Mouse (Mus musculus): Measurements from ENCODE around the gene AB124611. TPM values are rescaled to one million over a fixed set of nuclear protein-coding genes. Genes with fewer than 3 reads are reported as not detected.
"Not testable (repeated sequence)": the region's sequence is repeated elsewhere in the genome, so short reads cannot be mapped to it uniquely, and the experiment has no call there.

Gene AB124611
- polyA plus RNA-seq, 1 experiment from 2014 or later: 4.3 TPM

GRCm38 (mm10) chr9:21527917-21528324 is 1.9 kb downstream of the AB124611 start:
- H3K4me3 ChIP-seq (ENCODE audit: low read depth, low read length): no peak overlapping the region
- H3K9me3 ChIP-seq (ENCODE audit: control insufficient read depth, low read length): no peaks in the 10 kb centered on the region
- H3K4me2 ChIP-seq: no peak overlapping the region
- H3K27me3 ChIP-seq (replicated peaks; ENCODE audit: control insufficient read depth, insufficient read depth, low read length): no peaks in the 10 kb centered on the region
- H3K9ac ChIP-seq (ENCODE audit: low read depth, low read length): no peak overlapping the region
- H3K36me3 ChIP-seq (ENCODE audit: control insufficient read depth, insufficient read depth, low read length): no peaks in the 10 kb centered on the region
- H3K4me1 ChIP-seq (replicated peaks; ENCODE audit: control insufficient read depth, insufficient read depth, low read length): 0 out of 2 replicates have a peak, but pooled peaks cover 3% of the 10 kb centered on the region
- DNase-seq (ENCODE audit: low spot score) (no peak), ATAC-seq (replicated peaks; ENCODE audit: low FRiP score) (peak; percentile 18)
- WGBS: 30% methylated on average over 1 of the region's 1 CpGs
- H3K27ac ChIP-seq (ENCODE audit: low read depth, low read length): 0 out of 2 replicates have a peak overlapping the region, but pooled peaks have one; percentile 25

GRCm38 (mm10) chr9:21536501-21536900 is 10.5 kb downstream of the AB124611 start:
- Histone ChIP-seq H3K9me3 (ENCODE audit: control insufficient read depth, low read length) (no peaks in the 10 kb centered on the region), H3K4me3 (ENCODE audit: low read depth, low read length) (no peak overlapping the region), H3K4me1 (replicated peaks; ENCODE audit: control insufficient read depth, insufficient read depth, low read length) (peaks cover 6% of the 10 kb centered on the region), H3K27me3 (replicated peaks; ENCODE audit: control insufficient read depth, insufficient read depth, low read length) (no peaks in the 10 kb centered on the region), H3K36me3 (ENCODE audit: control insufficient read depth, insufficient read depth, low read length) (no peaks in the 10 kb centered on the region), H3K9ac (ENCODE audit: low read depth, low read length) (no peak overlapping the region), H3K27ac (ENCODE audit: low read depth, low read length) (no peak overlapping the region), H3K4me2 (no peak overlapping the region)
- DNase-seq (ENCODE audit: low spot score) (no peak), ATAC-seq (replicated peaks; ENCODE audit: low FRiP score) (no peak)
- 83% methylated on average over 14 of the region's 14 CpGs for WGBS

GRCm38 (mm10) chr9:21537009-21537408 is 11.0 kb downstream of the AB124611 start:
- Histone ChIP-seq H3K27me3 (replicated peaks; ENCODE audit: control insufficient read depth, insufficient read depth, low read length) (no peaks in the 10 kb centered on the region), H3K4me1 (replicated peaks; ENCODE audit: control insufficient read depth, insufficient read depth, low read length) (peaks cover 6% of the 10 kb centered on the region), H3K4me2 (no peak overlapping the region), H3K9ac (ENCODE audit: low read depth, low read length) (no peak overlapping the region), H3K4me3 (ENCODE audit: low read depth, low read length) (no peak overlapping the region), H3K36me3 (ENCODE audit: control insufficient read depth, insufficient read depth, low read length) (no peaks in the 10 kb centered on the region), H3K9me3 (ENCODE audit: control insufficient read depth, low read length) (no peaks in the 10 kb centered on the region), H3K27ac (ENCODE audit: low read depth, low read length) (no peak overlapping the region)
- WGBS: 70% methylated on average over 4 of the region's 4 CpGs
- ATAC-seq (replicated peaks; ENCODE audit: low FRiP score): no peak
- no peak for DNase-seq (ENCODE audit: low spot score)

- Histone ChIP-seq H3K4me1 (replicated peaks; ENCODE audit: control insufficient read depth, insufficient read depth, low read length) (peaks cover 6% of the 10 kb centered on the region), H3K36me3 (ENCODE audit: control insufficient read depth, insufficient read depth, low read length) (no peaks in the 10 kb centered on the region), H3K4me2 (no peak overlapping the region), H3K9me3 (ENCODE audit: control insufficient read depth, low read length) (no peaks in the 10 kb centered on the region), H3K9ac (ENCODE audit: low read depth, low read length) (no peak overlapping the region; the same call in 1 of the 2 replicates), H3K4me3 (ENCODE audit: low read depth, low read length) (no peak overlapping the region), H3K27me3 (replicated peaks; ENCODE audit: control insufficient read depth, insufficient read depth, low read length) (no peaks in the 10 kb centered on the region), H3K27ac (ENCODE audit: low read depth, low read length) (no peak overlapping the region)
- DNase-seq (ENCODE audit: low spot score) (no peak), ATAC-seq (replicated peaks; ENCODE audit: low FRiP score) (no peak)
- WGBS: 62% methylated on average over 7 of the region's 7 CpGs
Observed at GRCm38 (mm10) chr9:21539981-21540753, 14.2 kb downstream of the AB124611 start.

- H3K9me3 ChIP-seq (ENCODE audit: control insufficient read depth, low read length); H3K4me3 ChIP-seq (ENCODE audit: low read depth, low read length); H3K4me2 ChIP-seq; H3K4me1 ChIP-seq (replicated peaks; ENCODE audit: control insufficient read depth, insufficient read depth, low read length); ATAC-seq (replicated peaks; ENCODE audit: low FRiP score); H3K27me3 ChIP-seq (replicated peaks; ENCODE audit: control insufficient read depth, insufficient read depth, low read length); H3K9ac ChIP-seq (ENCODE audit: low read depth, low read length); H3K27ac ChIP-seq (ENCODE audit: low read depth, low read length); H3K36me3 ChIP-seq (ENCODE audit: control insufficient read depth, insufficient read depth, low read length); DNase-seq (ENCODE audit: low spot score): not testable (repeated sequence)
- WGBS: 83% methylated on average over 2 of the region's 2 CpGs
Observed at GRCm38 (mm10) chr9:21542001-21542400, 16.0 kb downstream of the AB124611 start.

- no peak for DNase-seq (ENCODE audit: low spot score)
- H3K27ac ChIP-seq (ENCODE audit: low read depth, low read length): peak overlapping the region; percentile 81
- peak overlapping the region; percentile 88 for H3K4me3 ChIP-seq (ENCODE audit: low read depth, low read length)
- no peaks in the 10 kb centered on the region for H3K27me3 ChIP-seq (replicated peaks; ENCODE audit: control insufficient read depth, insufficient read depth, low read length)
- H3K36me3 ChIP-seq (ENCODE audit: control insufficient read depth, insufficient read depth, low read length): no peaks in the 10 kb centered on the region; the same call in 1 of the 2 replicates
- H3K9ac ChIP-seq (ENCODE audit: low read depth, low read length): peak overlapping the region; percentile 59
- peak overlapping the region; percentile 64 for H3K4me2 ChIP-seq
- no peaks in the 10 kb centered on the region for H3K9me3 ChIP-seq (ENCODE audit: control insufficient read depth, low read length)
- WGBS: 16% methylated on average over 9 of the region's 9 CpGs
- peak; percentile 75 for ATAC-seq (replicated peaks; ENCODE audit: low FRiP score)
- H3K4me1 ChIP-seq (replicated peaks; ENCODE audit: control insufficient read depth, insufficient read depth, low read length): peaks cover 11% of the 10 kb centered on the region
Observed at GRCm38 (mm10) chr9:21545351-21545915, 19.5 kb downstream of the AB124611 start.

GRCm38 (mm10) chr9:21545916-21546788 is 20.2 kb downstream of the AB124611 start:
- WGBS: under 1% methylated on average over 67 of the region's 67 CpGs
- ATAC-seq (replicated peaks; ENCODE audit: low FRiP score): peak; percentile 91
- no peaks in the 10 kb centered on the region for H3K9me3 ChIP-seq (ENCODE audit: control insufficient read depth, low read length)

GRCm38 (mm10) chr9:21546789-21547074 is 20.8 kb downstream of the AB124611 start, which contains the start of gene Carm1:
Gene Carm1 (plus strand): TSS chr9:21546894.
- H3K9ac ChIP-seq (ENCODE audit: low read depth, low read length): peak within 1 kb of the TSS; percentile 97
- H3K27me3 ChIP-seq (replicated peaks; ENCODE audit: control insufficient read depth, insufficient read depth, low read length): no peaks in the 10 kb centered on the region
- H3K36me3 ChIP-seq (ENCODE audit: control insufficient read depth, insufficient read depth, low read length): peaks cover 7% of the 10 kb centered on the region
- WGBS: under 1% methylated on average over 40 of the region's 52 CpGs
- no peak for DNase-seq (ENCODE audit: low spot score)
- peaks cover 11% of the 10 kb centered on the region for H3K4me1 ChIP-seq (replicated peaks; ENCODE audit: control insufficient read depth, insufficient read depth, low read length)
- peak within 1 kb of the TSS; percentile 88 for H3K4me3 ChIP-seq (ENCODE audit: low read depth, low read length)
- H3K9me3 ChIP-seq (ENCODE audit: control insufficient read depth, low read length): no peaks in the 10 kb centered on the region
- H3K4me2 ChIP-seq: peak within 1 kb of the TSS; percentile 71
- no peak for ATAC-seq (replicated peaks; ENCODE audit: low FRiP score)
- peak within 1 kb of the TSS; percentile 98 for H3K27ac ChIP-seq (ENCODE audit: low read depth, low read length)

More at GRCm38 (mm10) chr9:21545916-21546788, 20.2 kb downstream of the AB124611 start:
- peak; percentile 100 for DNase-seq (ENCODE audit: low spot score)
- Histone ChIP-seq H3K27me3 (replicated peaks; ENCODE audit: control insufficient read depth, insufficient read depth, low read length) (no peaks in the 10 kb centered on the region), H3K4me2 (peak overlapping the region; percentile 64), H3K4me3 (ENCODE audit: low read depth, low read length) (peak overlapping the region; percentile 88), H3K27ac (ENCODE audit: low read depth, low read length) (peak overlapping the region; percentile 81), H3K4me1 (replicated peaks; ENCODE audit: control insufficient read depth, insufficient read depth, low read length) (peaks cover 11% of the 10 kb centered on the region), H3K36me3 (ENCODE audit: control insufficient read depth, insufficient read depth, low read length) (peaks cover 5% of the 10 kb centered on the region), H3K9ac (ENCODE audit: low read depth, low read length) (peak overlapping the region; percentile 59)

All from liver, embryonic 11.5 days (tissue).